Mouse (Mus musculus): ENCODE data around the gene BC035044. TPM values are rescaled to one million over a fixed set of nuclear protein-coding genes. Genes with fewer than 3 reads are reported as not detected.
"Not testable (repeated sequence)": the region's sequence is repeated elsewhere in the genome, so short reads cannot be mapped to it uniquely, and the experiment has no call there.

BC035044 gene
- polyA plus RNA-seq, 1 experiment from 2014 or later, result 0.43 TPM

GRCm38 (mm10) chr6:128845998-128846542 lies 44.9 kb downstream of the BC035044 start:
- H3K4me1 ChIP-seq, result peaks cover 11% of the 10 kb centered on the region
- no peaks in the 10 kb centered on the region for H3K36me3 ChIP-seq (replicated peaks)
- no peaks in the 10 kb centered on the region for H3K27me3 ChIP-seq
- H3K4me3 ChIP-seq (replicated peaks), result no peak overlapping the region
- ATAC-seq (ENCODE audit: low FRiP score), result no peak
- no peak overlapping the region for H3K9ac ChIP-seq
- WGBS, result 55% methylated on average over 8 of the region's 9 CpGs
- H3K4me2 ChIP-seq, result no peak overlapping the region
- no peak overlapping the region for H3K27ac ChIP-seq
- H3K9me3 ChIP-seq, result no peaks in the 10 kb centered on the region

- Histone ChIP-seq H3K4me3 (replicated peaks) (peak overlapping the region; percentile 19; the same call in 1 of the 2 replicates), H3K4me2 (no peak overlapping the region), H3K36me3 (replicated peaks) (no peaks in the 10 kb centered on the region), H3K27me3 (no peaks in the 10 kb centered on the region), H3K9me3 (no peaks in the 10 kb centered on the region), H3K4me1 (peaks cover 11% of the 10 kb centered on the region), H3K9ac (no peak overlapping the region), H3K27ac (0 out of 2 replicates have a peak overlapping the region, but pooled peaks have one; percentile 32)
- ATAC-seq (ENCODE audit: low FRiP score), result peak; percentile 10
- 34% methylated on average over 7 of the region's 7 CpGs for WGBS
Measured at GRCm38 (mm10) chr6:128845319-128845979, 45.5 kb downstream of the BC035044 start.

- no peaks in the 10 kb centered on the region for H3K9me3 ChIP-seq
- no peaks in the 10 kb centered on the region for H3K36me3 ChIP-seq (replicated peaks)
- H3K9ac ChIP-seq, result no peak overlapping the region
- no peak overlapping the region for H3K4me3 ChIP-seq (replicated peaks)
- no peaks in the 10 kb centered on the region for H3K27me3 ChIP-seq
- H3K4me1 ChIP-seq, result peaks cover 15% of the 10 kb centered on the region
- no peak overlapping the region; the same call in 1 of the 2 replicates for H3K4me2 ChIP-seq
- 78% methylated on average over 5 of the region's 5 CpGs for WGBS
- no peak overlapping the region for H3K27ac ChIP-seq
- ATAC-seq (ENCODE audit: low FRiP score), result no peak
Measured at GRCm38 (mm10) chr6:128844586-128845080, 46.3 kb downstream of the BC035044 start.

GRCm38 (mm10) chr6:128844131-128844530 lies 46.8 kb downstream of the BC035044 start:
- H3K4me3 ChIP-seq (replicated peaks), result peak overlapping the region; percentile 75
- H3K36me3 ChIP-seq (replicated peaks), result no peaks in the 10 kb centered on the region
- H3K4me1 ChIP-seq, result peaks cover 16% of the 10 kb centered on the region
- H3K9me3 ChIP-seq, result no peaks in the 10 kb centered on the region
- 0 out of 2 replicates have a peak overlapping the region, but pooled peaks have one; percentile 14 for H3K9ac ChIP-seq
- no peaks in the 10 kb centered on the region for H3K27me3 ChIP-seq
- H3K4me2 ChIP-seq, result peak overlapping the region; percentile 65
- 37% methylated on average over 8 of the region's 8 CpGs for WGBS
- H3K27ac ChIP-seq, result no peak overlapping the region
- ATAC-seq (ENCODE audit: low FRiP score), result no peak

- no peaks in the 10 kb centered on the region for H3K9me3 ChIP-seq
- peak overlapping the region; percentile 92 for H3K27ac ChIP-seq
- peak overlapping the region; percentile 75 for H3K4me3 ChIP-seq (replicated peaks)
- peaks cover 16% of the 10 kb centered on the region for H3K4me1 ChIP-seq
- H3K27me3 ChIP-seq, result no peaks in the 10 kb centered on the region
- peak overlapping the region; percentile 65 for H3K4me2 ChIP-seq
- peak; percentile 52 for ATAC-seq (ENCODE audit: low FRiP score)
- WGBS, result under 1% methylated on average over 22 of the region's 22 CpGs
- H3K9ac ChIP-seq, result peak overlapping the region; percentile 71
- H3K36me3 ChIP-seq (replicated peaks), result no peaks in the 10 kb centered on the region
Measured at GRCm38 (mm10) chr6:128843479-128843992, 47.4 kb downstream of the BC035044 start.

- no peaks in the 10 kb centered on the region for H3K36me3 ChIP-seq (replicated peaks)
- H3K9me3 ChIP-seq, result no peaks in the 10 kb centered on the region
- no peaks in the 10 kb centered on the region for H3K27me3 ChIP-seq
- under 1% methylated on average over 44 of the region's 44 CpGs for WGBS
- H3K4me3 ChIP-seq (replicated peaks), result peak overlapping the region; percentile 75
- ATAC-seq (ENCODE audit: low FRiP score), result peak; percentile 80
- H3K27ac ChIP-seq, result peak overlapping the region; percentile 92
- H3K4me1 ChIP-seq, result peaks cover 16% of the 10 kb centered on the region
- H3K4me2 ChIP-seq, result peak overlapping the region; percentile 65
- peak overlapping the region; percentile 71 for H3K9ac ChIP-seq
Measured at GRCm38 (mm10) chr6:128842945-128843478, 47.9 kb downstream of the BC035044 start.

- under 1% methylated on average over 20 of the region's 20 CpGs for WGBS
- no peak for ATAC-seq (ENCODE audit: low FRiP score)
- Histone ChIP-seq H3K36me3 (replicated peaks) (no peaks in the 10 kb centered on the region), H3K4me2 (peak overlapping the region; percentile 65), H3K27me3 (no peaks in the 10 kb centered on the region), H3K9me3 (no peaks in the 10 kb centered on the region), H3K27ac (peak overlapping the region; percentile 92), H3K4me1 (peaks cover 16% of the 10 kb centered on the region), H3K9ac (peak overlapping the region; percentile 67), H3K4me3 (replicated peaks) (peak overlapping the region; percentile 75)
Measured at GRCm38 (mm10) chr6:128842356-128842944, 48.5 kb downstream of the BC035044 start.

GRCm38 (mm10) chr6:128841327-128842089 lies 49.4 kb downstream of the BC035044 start:
- WGBS, result 42% methylated on average over 4 of the region's 4 CpGs
- Histone ChIP-seq H3K9me3 (no peaks in the 10 kb centered on the region), H3K27ac (no peak overlapping the region), H3K9ac (0 out of 2 replicates have a peak overlapping the region, but pooled peaks have one; percentile 67), H3K4me2 (peak overlapping the region; percentile 65), H3K4me3 (replicated peaks) (peak overlapping the region; percentile 75), H3K36me3 (replicated peaks) (no peaks in the 10 kb centered on the region), H3K4me1 (peaks cover 22% of the 10 kb centered on the region), H3K27me3 (no peaks in the 10 kb centered on the region)
- ATAC-seq (ENCODE audit: low FRiP score), result no peak

- H3K9me3 ChIP-seq; ATAC-seq (ENCODE audit: low FRiP score); H3K9ac ChIP-seq; H3K4me2 ChIP-seq; H3K27me3 ChIP-seq; H3K27ac ChIP-seq; H3K4me3 ChIP-seq (replicated peaks); H3K36me3 ChIP-seq (replicated peaks): not testable (repeated sequence)
- WGBS, result 90% methylated on average over 3 of the region's 3 CpGs
- H3K4me1 ChIP-seq, result peaks cover 22% of the 10 kb centered on the region
Measured at GRCm38 (mm10) chr6:128840669-128841068, 50.3 kb downstream of the BC035044 start.

GRCm38 (mm10) chr6:128839921-128840320 lies 51.0 kb downstream of the BC035044 start:
- peak overlapping the region; percentile 63 for H3K4me2 ChIP-seq
- H3K27ac ChIP-seq, result no peak overlapping the region
- H3K36me3 ChIP-seq (replicated peaks), result no peaks in the 10 kb centered on the region
- H3K9ac ChIP-seq, result no peak overlapping the region
- WGBS, result 79% methylated on average over 7 of the region's 7 CpGs
- H3K9me3 ChIP-seq, result no peaks in the 10 kb centered on the region
- peak overlapping the region; percentile 74 for H3K4me3 ChIP-seq (replicated peaks)
- no peaks in the 10 kb centered on the region for H3K27me3 ChIP-seq
- ATAC-seq (ENCODE audit: low FRiP score), result no peak
- H3K4me1 ChIP-seq, result peaks cover 18% of the 10 kb centered on the region

- H3K4me3 ChIP-seq (replicated peaks), result peak overlapping the region; percentile 74
- peak overlapping the region; percentile 63 for H3K4me2 ChIP-seq
- H3K4me1 ChIP-seq, result peaks cover 18% of the 10 kb centered on the region
- peak; percentile 3; the same call in 1 of the 2 replicates for ATAC-seq (ENCODE audit: low FRiP score)
- no peaks in the 10 kb centered on the region for H3K36me3 ChIP-seq (replicated peaks)
- WGBS, result under 1% methylated on average over 17 of the region's 17 CpGs
- no peaks in the 10 kb centered on the region for H3K9me3 ChIP-seq
- H3K27me3 ChIP-seq, result no peaks in the 10 kb centered on the region
- peak overlapping the region; percentile 73 for H3K9ac ChIP-seq
- H3K27ac ChIP-seq, result peak overlapping the region; percentile 83
Measured at GRCm38 (mm10) chr6:128839266-128839771, 51.6 kb downstream of the BC035044 start.

Data from forebrain, embryonic 12.5 days (tissue).